Mouse (Mus musculus) lung, embryonic 15.5 days (tissue): Measurements from ENCODE around the gene Fbxo21. TPM values are rescaled to one million over a fixed set of nuclear protein-coding genes. Genes with fewer than 3 reads are reported as not detected.
A peak's percentile ranks its signal among the peaks of the same experiment; 100 is the strongest.

Experiments used
- ATAC-seq: fragments of 200-750 bp; cut with Nextera tagmentation; 2 replicates; pipeline ENCODE4 v1.8.0; 2017; ENCODE audit warnings: moderate number of reproducible peaks, borderline replicate concordance; ENCODE audit not compliant: low FRiP score, low TSS enrichment; ENCODE audit errors: extremely low read depth
- H3K27ac ChIP-seq: fragments of 300-500 bp; sonication (generic); 2 replicates; pipeline ENCODE4 v1.5.1; 2015; ENCODE audit warnings: moderate library complexity, mild to moderate bottlenecking, inconsistent platforms
- H3K27me3 ChIP-seq: fragments of 300-500 bp; sonication (generic); 2 replicates; pipeline ENCODE4 v1.6.1; 2015; ENCODE audit warnings: inconsistent platforms
- H3K36me3 ChIP-seq: fragments of 300-500 bp; sonication (generic); 2 replicates; pipeline ENCODE4 v1.6.1; 2015; ENCODE audit warnings: inconsistent platforms
- H3K4me1 ChIP-seq: fragments of 300-500 bp; sonication (generic); 2 replicates; pipeline ENCODE4 v1.6.1; 2015; ENCODE audit warnings: inconsistent platforms
- H3K4me2 ChIP-seq: fragments of 300-500 bp; sonication (generic); 2 replicates; pipeline ENCODE4 v1.6.1; 2015; ENCODE audit warnings: inconsistent platforms, mild to moderate bottlenecking, moderate library complexity
- H3K4me3 ChIP-seq: fragments of 300-500 bp; sonication (generic); 2 replicates; pipeline ENCODE4 v1.5.1; 2015; ENCODE audit warnings: mild to moderate bottlenecking, inconsistent platforms
- H3K9ac ChIP-seq: fragments of 300-500 bp; sonication (generic); 2 replicates; pipeline ENCODE4 v1.6.1; 2015; ENCODE audit warnings: inconsistent platforms
- H3K9me3 ChIP-seq: fragments of 300-500 bp; sonication (generic); 2 replicates; pipeline ENCODE4 v1.6.1; 2016; ENCODE audit warnings: inconsistent platforms
- WGBS: fragments of 180-500 bp; shearing (Covaris S2); methylation state at CpG from one replicate; pipeline ENCODE4 v1.1.7; 2015; 5-methylcytosine and 5-hydroxymethylcytosine counted together
- polyA plus RNA-seq: library from polyadenylated mRNA; unstranded; fragments of >200 nt; fragmentation: Nextera tagmentation; extraction: Ambion mirVana; gene quantifications from 2 replicates; pipeline ENCODE4 v1.2.1, GENCODE M21; 2015

Gene Fbxo21
- polyA plus RNA-seq, 1 experiment from 2014 or later, result 56.8 TPM

DNA sequence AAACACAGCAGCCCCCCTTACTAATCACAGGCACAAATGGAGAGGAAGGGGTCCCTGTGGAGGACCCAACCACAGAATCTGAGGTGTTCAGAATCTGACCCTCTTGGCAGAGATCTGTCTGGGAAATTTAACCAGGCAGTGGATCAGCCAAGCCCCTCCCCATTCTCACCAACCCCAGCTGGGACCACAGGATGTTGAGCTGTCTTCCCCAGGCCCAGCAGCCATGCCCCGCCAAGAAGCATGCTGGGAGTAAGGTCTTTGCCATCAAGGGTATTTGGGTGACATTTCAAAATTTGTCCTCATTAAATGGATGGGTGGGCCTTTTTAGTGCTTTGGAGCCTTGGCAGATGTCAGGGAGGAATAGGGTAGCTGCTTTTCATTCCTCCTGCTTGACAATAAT is 22.1 kb upstream of the Fbxo21 start:
- Histone ChIP-seq H3K9me3 (no peaks in the 10 kb centered on the region), H3K9ac (no peak overlapping the region), H3K4me2 (no peak overlapping the region), H3K27ac (no peak overlapping the region), H3K27me3 (no peaks in the 10 kb centered on the region), H3K4me3 (no peak overlapping the region), H3K4me1 (no peaks in the 10 kb centered on the region), H3K36me3 (no peaks in the 10 kb centered on the region)
- 71% methylated on average over 1 of the region's 1 CpGs for WGBS
- no peak for ATAC-seq

DNA sequence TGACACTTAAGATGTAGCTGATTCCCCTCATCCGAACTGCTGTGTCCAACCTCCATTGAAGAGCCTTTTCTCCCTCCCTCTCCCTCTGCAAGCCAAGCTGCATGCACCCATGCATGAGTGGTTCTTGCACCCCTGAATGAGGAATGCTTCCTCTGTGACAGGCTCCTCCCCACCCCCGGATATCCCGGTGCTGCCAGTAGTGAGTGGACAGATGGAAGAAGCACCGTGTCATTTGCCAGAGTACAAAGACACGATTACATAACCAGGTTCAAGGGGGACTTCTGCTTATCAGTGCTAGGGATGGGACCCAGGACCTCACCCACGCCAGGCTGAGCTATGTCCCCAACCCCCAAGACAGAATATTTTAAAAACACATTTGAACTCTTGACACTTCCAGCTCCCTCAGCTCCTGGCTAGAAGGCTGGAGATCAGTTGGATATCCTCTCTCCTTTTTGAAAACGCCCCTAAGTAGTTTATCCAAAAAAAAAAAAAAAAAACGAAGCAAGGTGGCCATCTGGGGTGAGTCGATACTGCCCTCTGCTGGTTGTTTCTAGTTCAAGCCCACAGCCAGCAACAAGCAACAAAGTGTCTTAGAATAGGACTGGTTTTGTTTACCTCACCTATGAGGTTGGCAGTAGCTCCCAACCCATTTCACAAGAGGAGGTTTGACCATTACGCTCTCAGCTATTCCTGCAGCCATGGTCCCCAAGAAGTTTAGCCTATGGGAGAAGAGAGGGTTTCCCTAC is 20.7 kb upstream of the Fbxo21 start:
- no peak overlapping the region for H3K9ac ChIP-seq
- H3K4me1 ChIP-seq, result no peaks in the 10 kb centered on the region
- no peak overlapping the region for H3K4me3 ChIP-seq
- 19% methylated on average over 10 of the region's 10 CpGs for WGBS
- H3K27me3 ChIP-seq, result no peaks in the 10 kb centered on the region
- no peaks in the 10 kb centered on the region for H3K36me3 ChIP-seq
- no peak overlapping the region for H3K4me2 ChIP-seq
- H3K9me3 ChIP-seq, result no peaks in the 10 kb centered on the region
- no peak for ATAC-seq
- H3K27ac ChIP-seq, result no peak overlapping the region

DNA sequence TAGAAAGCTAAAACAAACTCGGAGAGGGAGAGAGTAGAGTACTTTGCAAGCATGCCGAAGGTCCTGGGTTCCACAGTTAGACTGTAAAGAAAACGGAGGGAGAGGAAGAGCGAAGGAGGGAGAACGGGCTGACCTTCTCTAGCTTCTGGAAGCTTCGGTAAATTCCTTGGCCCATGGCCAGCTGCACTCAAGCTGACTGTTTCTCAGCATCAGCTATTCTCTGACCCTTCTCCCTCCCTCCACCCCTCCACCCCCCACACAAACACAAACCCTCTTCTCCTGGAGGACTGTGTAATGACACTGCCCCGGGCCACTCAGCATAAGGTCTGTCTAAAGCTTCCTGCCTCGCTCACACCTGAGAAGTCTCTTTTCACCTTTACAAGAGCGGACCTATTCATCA is 11.8 kb upstream of the Fbxo21 start:
- Histone ChIP-seq H3K27ac (no peak overlapping the region), H3K27me3 (peaks cover 6% of the 10 kb centered on the region; the same call in 1 of the 2 replicates), H3K9me3 (no peaks in the 10 kb centered on the region), H3K9ac (no peak overlapping the region), H3K4me1 (peaks cover 22% of the 10 kb centered on the region), H3K36me3 (no peaks in the 10 kb centered on the region), H3K4me2 (no peak overlapping the region), H3K4me3 (no peak overlapping the region)
- ATAC-seq, result no peak
- 21% methylated on average over 9 of the region's 9 CpGs for WGBS

DNA sequence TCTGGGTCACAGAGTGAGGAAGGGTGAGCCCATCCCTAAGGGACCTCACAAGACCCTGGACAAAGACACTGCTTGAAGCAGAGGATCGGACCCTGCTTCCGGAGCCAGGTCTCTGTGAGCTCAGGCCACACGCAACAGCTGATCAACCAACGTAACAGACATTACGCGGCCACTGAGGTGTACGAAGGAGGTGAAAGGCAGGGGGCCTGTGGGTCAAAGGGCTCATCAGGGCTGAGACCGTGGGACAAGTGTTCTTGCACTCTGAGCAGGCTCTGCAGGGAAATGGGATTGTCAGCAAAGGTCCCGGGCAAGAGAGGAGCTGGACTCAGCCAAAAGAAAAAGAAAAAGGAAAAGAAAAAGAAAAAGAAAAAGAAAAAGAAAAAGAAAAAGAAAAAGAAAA is 9.6 kb upstream of the Fbxo21 start:
- Histone ChIP-seq H3K4me2 (no peak overlapping the region), H3K4me3 (no peak overlapping the region), H3K9me3 (no peaks in the 10 kb centered on the region), H3K27ac (0 out of 2 replicates have a peak overlapping the region, but pooled peaks have one; percentile 13), H3K9ac (no peak overlapping the region), H3K36me3 (no peaks in the 10 kb centered on the region), H3K4me1 (peaks cover 22% of the 10 kb centered on the region), H3K27me3 (peaks cover 6% of the 10 kb centered on the region; the same call in 1 of the 2 replicates)
- ATAC-seq, result no peak
- 66% methylated on average over 9 of the region's 9 CpGs for WGBS

DNA sequence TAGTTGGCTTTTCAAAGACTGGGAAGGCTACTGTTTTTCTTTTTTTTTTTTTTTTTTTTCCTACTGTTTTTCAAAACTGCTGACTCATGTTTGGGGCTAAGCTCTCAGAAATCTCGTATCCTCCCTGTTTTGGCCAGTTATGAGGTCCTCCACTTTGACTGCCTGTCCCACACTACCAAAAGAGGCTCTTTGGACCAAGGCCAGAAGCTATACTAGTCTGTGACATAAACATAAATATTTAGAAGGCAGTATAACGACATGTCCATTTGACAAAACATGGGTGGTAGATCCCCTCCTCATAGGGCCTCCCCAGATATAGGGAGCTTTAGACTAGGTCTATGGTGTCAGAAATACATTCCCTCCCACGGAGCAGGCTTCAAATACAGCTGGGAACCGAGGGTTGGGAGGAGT is 8.9 kb upstream of the Fbxo21 start:
- ATAC-seq, result peak; percentile 87
- Histone ChIP-seq H3K9ac (no peak overlapping the region), H3K4me3 (no peak overlapping the region), H3K9me3 (no peaks in the 10 kb centered on the region), H3K27me3 (peaks cover 6% of the 10 kb centered on the region; the same call in 1 of the 2 replicates), H3K4me1 (peaks cover 22% of the 10 kb centered on the region), H3K27ac (peak overlapping the region; percentile 21; the same call in 1 of the 2 replicates), H3K36me3 (no peaks in the 10 kb centered on the region), H3K4me2 (no peak overlapping the region)
- WGBS, result 23% methylated on average over 4 of the region's 4 CpGs

DNA sequence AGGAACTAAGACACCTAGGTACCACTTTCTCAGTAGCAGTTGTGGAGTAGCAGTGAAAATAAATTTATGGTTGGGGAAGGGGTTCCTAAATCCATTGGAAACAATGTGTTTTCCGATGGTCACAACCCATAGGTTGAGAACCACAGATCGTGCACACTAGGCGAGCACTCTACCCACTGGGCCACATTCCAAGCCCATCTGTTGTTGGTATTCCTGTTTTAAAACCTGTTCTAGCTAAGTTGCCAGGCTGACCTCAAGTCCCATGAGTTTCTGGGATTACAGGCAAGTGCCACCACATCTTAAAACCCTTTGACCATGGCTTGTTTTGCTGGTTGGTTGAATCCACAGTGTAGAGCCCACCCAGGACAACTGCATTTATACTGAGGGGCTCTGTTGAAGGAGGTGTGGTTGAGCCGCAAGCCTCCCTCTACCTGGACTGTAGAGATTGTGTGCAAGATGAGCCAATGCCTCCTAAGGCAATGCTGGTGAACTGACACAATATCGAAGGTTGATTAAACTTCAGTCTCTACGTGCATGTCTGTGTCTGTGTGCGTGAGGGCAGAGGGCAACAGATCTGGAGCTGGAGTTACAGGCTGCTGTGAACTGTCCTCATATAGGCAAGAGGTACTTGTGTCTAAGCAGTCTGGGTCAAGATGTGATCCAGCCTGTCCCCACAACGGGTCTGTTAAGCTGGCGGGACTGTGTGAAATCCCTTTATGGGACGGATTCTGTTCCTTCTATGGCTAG is 6.7 kb upstream of the Fbxo21 start:
- no peak overlapping the region for H3K27ac ChIP-seq
- ATAC-seq, result no peak

DNA sequence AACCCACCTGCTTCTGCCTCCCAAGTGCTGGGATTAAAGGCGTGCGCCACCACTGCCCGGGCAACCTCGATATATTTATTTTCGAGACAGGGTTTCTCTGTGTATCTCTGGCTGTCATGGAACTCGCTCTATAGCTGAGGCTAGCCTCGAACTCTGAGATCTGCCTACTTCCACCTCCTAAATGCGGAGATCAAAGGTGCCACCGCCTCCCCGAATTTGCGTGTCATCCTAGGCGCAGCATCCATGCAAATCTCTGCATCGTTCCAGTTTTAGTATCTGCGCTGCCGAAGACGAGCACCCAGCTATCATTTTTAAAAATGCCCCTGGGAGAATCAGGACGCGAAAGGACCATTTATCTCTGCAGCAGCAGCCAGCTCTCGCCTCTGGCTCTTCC is 270 bp upstream of the Fbxo21 start:
- ATAC-seq, result no peak
- H3K9ac ChIP-seq, result peak overlapping the region; percentile 90
- H3K4me1 ChIP-seq, result peaks cover 26% of the 10 kb centered on the region
- 21% methylated on average over 19 of the region's 19 CpGs for WGBS
- H3K27me3 ChIP-seq, result no peaks in the 10 kb centered on the region
- no peak overlapping the region for H3K27ac ChIP-seq
- peak overlapping the region; percentile 100 for H3K4me3 ChIP-seq
- H3K4me2 ChIP-seq, result peak overlapping the region; percentile 90
- no peaks in the 10 kb centered on the region for H3K9me3 ChIP-seq
- peaks cover 13% of the 10 kb centered on the region for H3K36me3 ChIP-seq

More for the DNA sequence above, 6.7 kb upstream of the Fbxo21 start:
- H3K36me3 ChIP-seq, result no peaks in the 10 kb centered on the region
- H3K27me3 ChIP-seq, result no peaks in the 10 kb centered on the region; the same call in 1 of the 2 replicates
- peaks cover 15% of the 10 kb centered on the region for H3K4me1 ChIP-seq
- no peaks in the 10 kb centered on the region for H3K9me3 ChIP-seq
- no peak overlapping the region for H3K9ac ChIP-seq
- no peak overlapping the region for H3K4me2 ChIP-seq
- no peak overlapping the region for H3K4me3 ChIP-seq
- WGBS, result 84% methylated on average over 10 of the region's 10 CpGs

DNA sequence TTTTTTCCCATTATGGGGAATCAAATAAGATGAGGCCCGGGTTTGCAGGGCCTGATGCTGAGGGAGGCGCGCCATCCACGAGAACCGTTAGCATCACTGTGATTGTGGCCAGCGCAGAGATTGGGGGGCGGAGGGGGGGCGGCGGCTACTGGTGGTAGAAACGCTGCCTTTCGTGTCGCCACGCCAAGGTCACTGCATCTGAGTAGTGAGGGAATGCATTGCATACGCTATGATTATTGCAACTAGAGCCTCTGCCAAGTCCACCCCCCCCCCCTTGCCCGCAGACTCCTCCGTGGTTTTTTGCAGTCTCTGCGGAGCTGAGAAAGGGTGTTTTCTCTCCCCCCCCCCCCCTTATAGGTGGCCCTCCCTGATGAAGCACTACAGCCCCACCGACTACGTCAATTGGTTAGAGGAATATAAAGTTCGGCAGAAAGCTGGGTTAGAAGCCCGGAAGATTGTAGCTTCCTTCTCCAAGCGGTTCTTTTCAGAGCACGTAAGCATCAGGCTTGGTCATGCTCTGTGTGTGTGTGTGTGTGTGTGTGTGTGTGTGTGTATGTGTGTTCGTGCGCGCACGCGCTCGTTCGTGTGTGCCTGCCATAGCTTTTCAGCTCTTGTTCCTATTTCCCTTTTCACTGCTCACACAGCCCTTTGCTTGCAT is 1.1 kb downstream of the Fbxo21 start:
- H3K9me3 ChIP-seq, result no peaks in the 10 kb centered on the region
- ATAC-seq, result no peak
- WGBS, result 5% methylated on average over 30 of the region's 30 CpGs
- H3K9ac ChIP-seq, result peak overlapping the region; percentile 90
- peaks cover 26% of the 10 kb centered on the region for H3K4me1 ChIP-seq
- peak overlapping the region; percentile 90 for H3K4me2 ChIP-seq
- no peak overlapping the region for H3K27ac ChIP-seq
- no peaks in the 10 kb centered on the region for H3K27me3 ChIP-seq
- H3K36me3 ChIP-seq, result peaks cover 19% of the 10 kb centered on the region
- peak overlapping the region; percentile 100 for H3K4me3 ChIP-seq

DNA sequence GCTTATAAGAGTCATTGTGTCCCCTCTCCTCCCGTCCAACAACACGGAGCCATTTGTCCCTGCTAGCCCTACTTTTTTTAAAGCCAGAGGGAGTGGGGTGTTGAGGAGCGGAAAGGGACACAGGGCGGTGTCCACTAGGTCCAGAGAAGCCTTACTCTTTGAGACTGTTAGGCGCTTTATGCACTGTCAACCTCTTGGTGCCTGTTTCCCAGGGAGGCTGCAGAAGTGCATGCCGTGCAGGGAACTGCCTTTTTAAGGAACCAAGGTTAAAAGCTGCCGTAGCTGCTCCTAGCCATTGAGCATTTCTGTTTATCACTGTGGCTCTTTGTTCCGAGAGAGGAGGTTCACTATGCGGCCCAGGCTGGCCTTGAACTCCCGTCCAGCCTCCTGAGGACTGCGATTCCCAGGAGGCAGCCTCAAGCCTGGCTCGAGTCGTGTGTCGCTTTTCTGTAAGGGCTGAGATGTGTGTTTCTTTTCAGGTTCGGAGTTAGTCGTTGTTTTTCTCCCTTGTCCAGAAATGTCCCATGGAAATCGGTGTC is 1.7 kb downstream of the Fbxo21 start:
- Histone ChIP-seq H3K4me1 (peaks cover 26% of the 10 kb centered on the region), H3K27ac (no peak overlapping the region), H3K27me3 (no peaks in the 10 kb centered on the region), H3K9ac (peak overlapping the region; percentile 14; the same call in 1 of the 2 replicates), H3K4me2 (peak overlapping the region; percentile 90), H3K36me3 (peaks cover 25% of the 10 kb centered on the region), H3K9me3 (no peaks in the 10 kb centered on the region), H3K4me3 (peak overlapping the region; percentile 100)
- WGBS, result 58% methylated on average over 17 of the region's 17 CpGs
- no peak for ATAC-seq

DNA sequence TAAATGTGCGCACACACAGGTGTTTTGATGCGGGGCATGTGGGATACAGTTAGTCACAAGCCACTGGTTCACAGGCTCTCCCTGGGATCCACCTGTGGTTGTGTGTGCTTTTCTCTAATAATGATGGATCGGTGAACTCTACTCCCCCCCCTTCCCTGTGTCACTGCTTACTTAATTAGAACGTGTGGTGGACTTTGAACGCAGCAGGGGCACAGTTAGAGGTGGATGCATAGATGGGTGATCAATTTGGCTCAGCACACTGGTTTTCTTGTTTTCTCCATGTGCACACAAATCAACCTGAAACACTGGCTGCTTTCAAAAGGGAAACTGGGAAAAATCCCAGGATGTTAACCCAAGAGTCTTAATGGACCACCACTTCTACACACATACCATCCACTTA is 2.6 kb downstream of the Fbxo21 start:
- no peak overlapping the region for H3K27ac ChIP-seq
- H3K4me3 ChIP-seq, result no peak overlapping the region
- peaks cover 26% of the 10 kb centered on the region for H3K4me1 ChIP-seq
- H3K9ac ChIP-seq, result no peak overlapping the region
- ATAC-seq, result no peak
- WGBS, result 89% methylated on average over 5 of the region's 5 CpGs
- H3K9me3 ChIP-seq, result no peaks in the 10 kb centered on the region
- no peaks in the 10 kb centered on the region for H3K27me3 ChIP-seq
- peaks cover 33% of the 10 kb centered on the region for H3K36me3 ChIP-seq
- no peak overlapping the region for H3K4me2 ChIP-seq

DNA sequence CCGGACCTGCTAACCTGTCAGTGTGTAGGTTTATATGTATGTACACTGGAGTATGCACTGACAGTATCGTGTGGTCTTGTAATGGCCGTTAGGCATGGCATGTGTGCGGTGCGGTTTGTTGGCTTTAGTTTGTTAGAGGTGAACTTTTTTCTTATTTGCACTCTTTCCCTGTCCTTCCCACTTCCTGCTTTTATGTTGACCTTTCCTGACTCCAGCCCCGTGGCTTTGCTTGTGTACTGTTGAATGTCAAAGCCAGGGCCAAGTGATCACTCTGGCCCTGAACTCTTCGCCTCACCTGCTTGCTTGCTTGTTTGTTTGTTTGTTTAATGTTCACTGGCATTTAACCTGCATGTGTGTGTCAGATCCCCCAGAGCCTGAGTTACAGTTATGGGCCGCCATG is 4.4 kb downstream of the Fbxo21 start:
- Histone ChIP-seq H3K36me3 (peaks cover 37% of the 10 kb centered on the region), H3K9me3 (no peaks in the 10 kb centered on the region)
- WGBS, result 68% methylated on average over 8 of the region's 8 CpGs

More for the DNA sequence above, 4.4 kb downstream of the Fbxo21 start:
- H3K27ac ChIP-seq, result no peak overlapping the region
- ATAC-seq, result no peak
- no peak overlapping the region for H3K4me2 ChIP-seq
- H3K27me3 ChIP-seq, result no peaks in the 10 kb centered on the region
- no peak overlapping the region for H3K4me3 ChIP-seq
- H3K9ac ChIP-seq, result no peak overlapping the region
- peaks cover 26% of the 10 kb centered on the region for H3K4me1 ChIP-seq
